Mouse (Mus musculus) R1 (cell line): ENCODE data around the gene Ckap2l.

ENCODE experiments used
- DNase-seq: peaks from one replicate; pipeline ENCODE4 v3.0.0-alpha.2; 2018; ENCODE audit warnings: low read depth, low spot score

Ckap2l gene

GRCm38 (mm10) chr2:129296671-129297588, at the start of gene Ckap2l:
Gene Ckap2l (minus strand): TSS chr2:129297212.
- peak; percentile 99 for DNase-seq

DNA sequence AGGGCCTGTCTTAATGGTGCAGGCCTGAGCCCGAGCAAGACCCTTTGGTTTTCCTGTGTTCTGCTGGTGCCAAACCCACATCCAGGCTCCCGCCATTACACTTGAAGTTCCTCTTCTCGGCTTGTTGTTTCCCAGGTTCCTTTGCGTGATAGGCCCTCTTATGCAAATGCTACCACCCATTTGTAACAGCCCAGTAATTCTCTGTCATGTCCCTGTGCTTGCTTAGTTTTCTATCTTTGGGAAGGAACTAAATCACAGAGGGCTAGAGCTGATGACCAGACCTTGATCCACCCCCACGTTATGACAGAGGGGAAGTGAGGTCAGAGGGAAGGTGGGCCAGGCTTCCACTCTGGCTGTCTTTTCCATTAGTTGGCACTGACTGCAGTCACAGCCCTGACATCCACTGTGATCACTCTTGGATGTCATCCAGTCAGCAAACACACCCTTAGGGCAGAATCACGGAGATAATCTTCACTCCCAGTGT, 41.2 kb upstream of the Ckap2l start:
- no peak for DNase-seq

GRCm38 (mm10) chr2:129333471-129333870, 36.5 kb upstream of the Ckap2l start:
- no peak for DNase-seq

DNA sequence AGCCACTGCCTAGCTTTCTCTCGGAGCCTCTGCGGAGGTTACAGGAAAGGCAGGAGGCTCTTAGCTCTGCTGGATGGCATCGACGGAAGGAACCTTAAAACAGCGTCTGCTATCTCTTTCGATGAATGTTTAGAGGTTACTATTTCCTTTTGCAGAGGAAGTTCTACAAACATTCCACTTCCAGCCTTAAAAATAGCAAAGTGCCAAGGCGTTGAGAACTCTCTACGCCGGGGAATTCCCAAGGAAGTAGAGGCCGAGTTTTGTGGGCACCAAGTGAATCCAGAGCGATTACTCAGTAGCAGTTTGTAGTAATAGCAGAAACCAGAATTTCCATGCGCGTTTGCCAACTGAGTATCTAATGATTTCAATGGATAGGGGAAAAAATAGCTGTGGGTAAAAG, 33.5 kb upstream of the Ckap2l start:
- no peak for DNase-seq

- no peak for DNase-seq
Measured at GRCm38 (mm10) chr2:129330024-129330423, 33.0 kb upstream of the Ckap2l start.

DNA sequence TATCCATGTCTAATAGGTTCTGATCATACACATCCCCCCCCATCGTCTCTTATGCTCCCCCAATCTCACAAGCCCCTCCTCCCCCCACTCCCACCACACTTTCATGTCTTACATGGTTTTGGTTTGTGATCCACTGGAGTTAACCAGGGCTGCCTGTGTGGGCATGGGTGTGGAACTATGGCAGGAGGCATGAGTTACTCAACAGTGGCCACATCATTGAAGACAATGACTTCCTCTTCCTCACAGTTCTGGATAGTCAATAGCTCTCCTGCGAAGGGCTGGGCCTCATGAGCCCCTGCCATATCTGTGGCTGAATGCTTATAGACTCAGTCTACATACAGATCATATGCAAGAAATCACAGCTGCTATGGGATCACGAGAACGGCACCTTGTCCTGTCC, 31.2 kb upstream of the Ckap2l start:
- DNase-seq = no peak

DNA sequence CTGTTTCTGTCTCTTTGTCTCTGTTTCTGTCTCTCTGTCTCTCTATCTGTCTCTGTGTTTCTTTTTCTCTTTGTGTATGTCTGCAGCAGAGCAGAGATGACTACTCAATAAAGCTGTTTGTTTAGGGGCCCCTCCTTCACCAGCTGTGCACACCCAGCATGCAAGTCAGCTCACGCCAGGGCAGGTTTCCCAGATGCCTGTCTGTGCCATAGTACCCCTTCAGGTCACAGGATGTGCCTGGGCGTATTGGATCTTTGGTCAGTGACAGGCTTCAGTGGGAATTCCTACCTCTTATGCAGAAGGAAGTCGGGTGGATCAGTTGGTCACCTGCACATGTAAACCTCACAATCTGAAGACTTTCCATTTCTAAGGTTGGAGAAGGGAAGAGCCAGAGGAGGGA, 27.2 kb upstream of the Ckap2l start:
- no peak for DNase-seq

- no peak for DNase-seq
Measured at GRCm38 (mm10) chr2:129322117-129322635, 25.2 kb upstream of the Ckap2l start.

DNA sequence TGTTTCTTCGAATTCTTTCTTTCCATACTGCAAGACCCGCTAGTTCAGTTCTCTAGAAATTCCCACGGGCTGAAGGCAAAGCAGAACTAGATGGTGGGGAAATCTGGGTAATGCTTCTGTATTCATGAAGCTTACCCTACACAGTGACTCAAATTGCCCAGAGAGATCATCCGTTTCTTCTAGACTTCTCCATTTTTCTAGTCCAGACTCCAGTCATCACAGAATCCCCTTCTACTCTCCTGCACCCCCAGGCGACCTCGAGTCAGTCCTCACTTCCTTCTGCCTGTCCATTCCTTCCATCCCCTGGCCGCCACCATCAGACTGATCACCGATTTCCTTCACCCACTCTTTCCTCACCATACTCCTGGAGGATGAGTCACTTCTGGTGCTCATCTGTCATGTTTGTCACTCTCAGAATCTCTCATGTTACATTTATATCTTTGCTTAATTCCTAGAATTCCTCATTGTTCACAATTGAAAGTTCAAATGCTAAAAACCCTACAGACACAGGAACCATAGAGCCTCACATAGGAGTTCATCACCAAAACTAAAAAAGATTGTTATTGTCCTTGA, 23.1 kb upstream of the Ckap2l start:
- no peak for DNase-seq

DNA sequence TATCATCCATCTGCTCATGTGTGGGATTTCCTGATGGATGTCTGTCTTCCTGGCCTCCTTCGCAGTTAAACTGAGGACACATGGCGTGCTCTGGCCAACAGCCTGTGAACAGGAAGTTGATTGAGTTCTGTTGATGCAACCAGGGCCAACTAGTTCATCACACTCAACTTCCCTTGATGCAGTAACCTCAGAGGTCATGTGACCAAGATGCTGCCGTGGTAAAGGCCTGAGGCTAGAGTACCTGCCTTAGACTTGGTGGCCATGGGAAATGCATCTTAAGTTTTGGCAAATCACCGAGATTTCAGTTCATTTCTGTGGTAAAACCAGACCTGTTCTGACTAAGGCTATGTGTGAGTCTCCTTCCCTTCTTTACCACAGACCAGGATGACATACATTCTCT, 18.8 kb upstream of the Ckap2l start:
- no peak for DNase-seq

DNA sequence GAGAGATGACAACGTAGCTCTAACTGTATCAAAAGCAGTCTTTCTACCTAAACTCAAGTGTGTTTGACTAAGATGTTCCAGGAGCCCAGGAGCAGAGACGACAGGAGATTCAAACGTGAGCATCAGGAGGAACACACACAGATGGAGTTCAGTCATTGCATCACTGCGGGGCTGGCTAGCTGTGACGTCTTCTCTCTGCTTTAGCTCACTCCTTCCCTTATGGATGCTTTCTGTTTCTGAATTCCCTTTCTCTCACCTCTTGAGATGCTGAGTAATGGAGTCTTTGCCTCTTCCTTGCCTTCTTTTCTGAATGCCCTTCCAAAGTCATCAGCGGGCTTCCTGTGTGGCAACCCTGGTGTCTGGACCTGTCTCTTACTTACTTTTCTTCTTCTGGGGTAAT, 17.9 kb upstream of the Ckap2l start:
- no peak for DNase-seq

DNA sequence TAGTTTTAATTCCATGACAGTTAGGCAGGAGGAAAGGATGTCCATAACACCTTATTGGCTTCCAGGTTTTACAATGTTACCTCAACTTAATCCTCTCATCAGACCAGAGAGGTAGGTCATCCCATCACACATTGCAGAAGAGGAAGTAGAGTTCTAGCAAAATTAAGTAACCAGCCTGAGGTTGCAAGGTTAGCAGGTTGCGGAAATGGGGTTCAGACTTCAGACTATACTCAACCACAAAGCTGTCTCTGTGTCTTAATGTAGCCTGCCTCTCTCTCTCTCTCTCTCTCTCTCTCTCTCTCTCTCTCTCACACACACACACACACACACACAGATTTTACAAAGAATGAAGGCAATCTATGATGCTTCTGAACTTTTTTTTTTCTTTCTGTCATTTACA, 16.9 kb upstream of the Ckap2l start:
- DNase-seq = no peak

DNA sequence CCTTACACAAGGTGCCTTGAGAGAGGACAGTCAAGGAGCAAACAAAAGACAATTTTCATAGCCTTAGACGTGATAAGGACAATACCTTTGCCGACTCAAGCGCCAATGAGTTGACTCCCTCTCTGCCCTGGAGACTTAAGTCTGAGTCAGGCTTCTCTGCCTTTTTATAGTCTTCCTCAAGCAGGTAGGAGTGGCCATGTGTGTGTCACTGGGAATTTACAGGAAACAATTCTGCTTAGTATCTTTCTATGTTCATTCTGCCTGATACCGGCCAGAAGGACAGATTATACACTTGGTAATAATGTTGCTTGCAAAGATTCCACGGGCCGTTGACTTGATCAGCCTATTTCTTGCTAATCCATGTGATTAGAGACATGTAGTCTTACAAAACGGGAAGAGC, 12.8 kb upstream of the Ckap2l start, which contains the start of gene Il1a:
Gene Il1a (minus strand): TSS at position 137 of the 400 bp plus-strand sequence.
- no peak for DNase-seq

GRCm38 (mm10) chr2:129306020-129306419, 9.0 kb upstream of the Ckap2l start:
- DNase-seq = no peak

DNA sequence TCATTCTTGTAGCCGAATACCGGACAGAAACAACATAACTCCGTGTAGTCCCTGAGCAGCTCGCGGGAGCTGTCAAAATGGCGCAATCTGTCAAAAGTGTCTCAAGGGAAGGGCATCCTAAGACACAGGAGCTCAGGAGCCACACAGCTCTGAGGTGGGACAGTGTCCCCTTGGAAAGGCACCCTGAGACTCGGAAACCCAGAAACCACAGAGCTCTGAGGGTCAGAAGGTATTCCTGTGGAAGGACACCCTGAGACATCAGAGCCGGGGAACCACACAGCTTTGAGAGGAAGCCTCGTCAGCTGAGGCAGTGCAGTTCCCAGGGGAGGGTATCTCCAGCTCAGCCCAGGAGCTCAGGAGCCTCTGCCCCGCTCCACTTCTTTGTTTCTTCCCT, 574 bp upstream of the Ckap2l start:
- DNase-seq = no peak

- no peak for DNase-seq
Measured at GRCm38 (mm10) chr2:129296086-129296485, 926 bp downstream of the Ckap2l start.

GRCm38 (mm10) chr2:129295075-129295474, 1.9 kb downstream of the Ckap2l start:
- no peak for DNase-seq

- DNase-seq = no peak
Measured at GRCm38 (mm10) chr2:129273823-129274222, 23.2 kb downstream of the Ckap2l start.

DNA sequence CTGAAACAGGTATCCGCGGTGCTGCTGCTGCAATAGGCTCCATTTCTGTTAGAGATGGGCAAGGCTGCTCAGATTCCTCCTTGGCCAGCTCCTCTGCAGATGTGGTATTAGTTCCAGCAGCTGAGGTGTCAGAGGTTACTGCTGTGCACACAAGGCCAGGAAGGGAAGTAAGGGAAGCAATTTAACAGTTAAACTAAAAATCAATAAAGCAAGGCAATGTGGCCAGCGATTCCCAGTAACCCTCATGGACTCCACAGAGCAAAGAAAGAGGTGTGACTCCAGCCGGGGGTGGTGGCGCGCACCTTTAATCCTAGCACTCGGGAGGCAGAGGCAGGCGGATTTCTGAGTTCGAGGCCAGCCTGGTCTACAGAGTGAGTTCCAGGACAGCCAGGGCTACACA, 26.4 kb downstream of the Ckap2l start:
- no peak for DNase-seq

DNA sequence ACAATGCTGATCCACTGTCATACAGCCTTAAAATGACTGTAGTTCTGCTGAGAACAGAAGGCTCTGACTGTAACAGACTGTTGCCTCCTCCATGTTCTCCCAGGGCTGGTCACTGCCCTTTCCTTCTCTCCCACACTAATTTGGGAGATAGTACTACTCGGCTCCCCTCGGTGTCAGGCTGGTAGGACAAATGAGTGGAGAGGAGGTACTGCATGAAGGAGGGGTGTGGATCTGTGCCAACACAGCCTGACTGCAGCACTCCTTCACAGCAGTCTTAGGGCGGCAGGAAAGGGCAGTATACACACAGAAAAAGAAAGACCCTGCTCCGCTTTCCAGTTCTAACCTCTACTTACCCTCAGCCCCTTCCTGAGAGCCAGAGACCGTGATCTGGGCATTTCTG, 27.0 kb downstream of the Ckap2l start:
- DNase-seq = no peak

DNA sequence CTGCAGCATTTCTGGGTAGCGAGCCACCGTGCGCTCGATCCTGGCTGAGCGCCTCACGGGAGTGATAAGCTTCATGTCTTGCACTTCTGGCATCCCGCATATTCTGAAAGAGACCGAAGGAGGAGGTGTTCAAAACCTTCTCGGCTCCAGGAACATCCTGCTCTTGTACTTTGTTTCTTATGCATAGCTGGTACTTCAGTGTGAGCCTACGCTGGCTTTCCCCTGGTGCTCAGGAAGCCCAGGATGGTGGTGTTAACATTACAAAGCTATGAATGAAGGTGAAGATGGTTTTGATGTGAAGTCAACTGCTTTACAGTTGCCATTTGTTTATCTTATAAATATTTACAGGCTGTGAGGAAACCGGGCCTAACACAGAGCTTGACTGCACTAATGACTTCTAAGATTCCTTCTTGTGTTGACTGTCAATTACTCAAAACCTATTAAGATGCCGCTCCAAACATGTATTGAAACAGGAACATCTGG, 27.8 kb downstream of the Ckap2l start:
- DNase-seq = peak; percentile 81

DNA sequence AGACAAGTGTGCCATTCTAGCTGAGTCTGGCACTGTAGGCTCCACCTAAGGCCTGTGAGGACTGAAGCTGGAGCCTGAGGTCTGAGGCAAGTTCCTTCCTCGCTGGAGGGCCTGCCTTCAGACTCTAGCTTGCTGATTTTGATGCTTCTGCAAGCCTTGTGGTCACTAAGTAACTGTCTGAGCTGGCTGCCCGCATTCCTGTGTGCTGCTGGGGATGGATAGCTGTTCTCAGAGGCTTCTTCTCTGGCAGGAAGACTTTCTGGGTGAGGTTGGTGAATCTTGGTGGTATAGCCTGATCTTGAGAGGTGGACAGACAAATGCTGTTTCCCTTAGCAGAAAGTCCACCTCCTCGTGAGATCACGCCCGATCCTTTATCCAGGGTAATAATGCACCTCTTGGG, 29.3 kb downstream of the Ckap2l start:
- DNase-seq = no peak

- DNase-seq = no peak
Measured at GRCm38 (mm10) chr2:129265316-129265715, 31.7 kb downstream of the Ckap2l start.
